Mouse (Mus musculus) embryonic facial prominence, embryonic 12.5 days (tissue): Measurements from ENCODE around the gene Deaf1. TPM values are rescaled to one million over a fixed set of nuclear protein-coding genes. Genes with fewer than 3 reads are reported as not detected.

Experiments used
- ATAC-seq: fragments of 200-750 bp; cut with Nextera tagmentation; 2 replicates; pipeline ENCODE4 v1.8.0; 2017; ENCODE audit not compliant: insufficient number of reproducible peaks, insufficient read depth, low FRiP score, low TSS enrichment
- H3K27ac ChIP-seq: fragments of 300-500 bp; sonication (generic); 2 replicates; pipeline ENCODE4 v1.5.1; 2016; ENCODE audit warnings: mild to moderate bottlenecking
- H3K27me3 ChIP-seq: fragments of 300-500 bp; sonication (generic); 2 replicates; pipeline ENCODE4 v1.6.1; 2016; ENCODE audit warnings: mild to moderate bottlenecking, moderate library complexity
- H3K36me3 ChIP-seq: fragments of 300-500 bp; sonication (generic); 2 replicates; pipeline ENCODE4 v1.6.1; 2016; ENCODE audit warnings: mild to moderate bottlenecking
- H3K4me1 ChIP-seq: fragments of 300-500 bp; sonication (generic); 2 replicates; pipeline ENCODE4 v1.6.1; 2016
- H3K4me2 ChIP-seq: fragments of 300-500 bp; sonication (generic); replicated peaks from 2 replicates; pipeline ENCODE4 v1.6.1; 2016; ENCODE audit warnings: mild to moderate bottlenecking, moderate library complexity
- H3K4me3 ChIP-seq: fragments of 300-500 bp; sonication (generic); 2 replicates; pipeline ENCODE4 v1.5.1; 2016; ENCODE audit warnings: mild to moderate bottlenecking
- H3K9ac ChIP-seq: fragments of 300-500 bp; sonication (generic); 2 replicates; pipeline ENCODE4 v1.6.1; 2016; ENCODE audit warnings: mild to moderate bottlenecking, moderate library complexity
- H3K9me3 ChIP-seq: fragments of 300-500 bp; sonication (generic); 2 replicates; pipeline ENCODE4 v1.6.1; 2016; ENCODE audit warnings: mild to moderate bottlenecking, moderate library complexity
- WGBS: fragments of 180-500 bp; shearing (Covaris S2); methylation state at CpG from one replicate; pipeline ENCODE4 v1.1.7; 2016; 5-methylcytosine and 5-hydroxymethylcytosine counted together
- polyA plus RNA-seq: library from polyadenylated mRNA; unstranded; fragments of >200 nt; fragmentation: Nextera tagmentation; extraction: Ambion mirVana; gene quantifications from 2 replicates; pipeline ENCODE4 v1.2.1, GENCODE M21; 2016

Gene Deaf1
- polyA plus RNA-seq, 1 experiment from 2014 or later: 75.4 TPM

DNA sequence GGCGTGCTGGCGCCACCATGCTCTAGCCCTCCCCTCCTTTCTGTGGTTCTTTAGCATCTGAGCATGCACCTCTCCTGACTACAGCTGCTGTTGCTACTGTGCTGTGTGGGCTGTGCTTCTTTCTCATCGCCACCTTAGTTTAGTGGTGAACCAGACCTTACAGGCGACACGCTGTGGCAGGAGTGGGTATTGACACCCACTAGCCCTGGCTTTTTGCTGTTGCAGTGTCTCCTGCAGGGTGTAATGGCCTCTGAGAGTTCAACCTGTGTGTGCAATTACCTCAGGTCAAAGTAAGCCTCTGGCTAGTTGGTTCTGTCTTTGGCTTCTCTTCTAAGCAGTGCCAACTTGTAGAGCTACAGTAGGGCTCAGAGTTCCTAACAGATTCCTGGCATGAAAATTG is 11.5 kb downstream of the Deaf1 start:
- no peaks in the 10 kb centered on the region for H3K27me3 ChIP-seq
- no peaks in the 10 kb centered on the region for H3K9me3 ChIP-seq
- H3K36me3 ChIP-seq: peaks cover 87% of the 10 kb centered on the region
- no peak overlapping the region for H3K4me3 ChIP-seq
- no peaks in the 10 kb centered on the region for H3K4me1 ChIP-seq
- no peak overlapping the region for H3K27ac ChIP-seq
- 79% methylated on average over 5 of the region's 5 CpGs for WGBS
- H3K4me2 ChIP-seq: no peak overlapping the region
- no peak overlapping the region for H3K9ac ChIP-seq
- no peak for ATAC-seq

DNA sequence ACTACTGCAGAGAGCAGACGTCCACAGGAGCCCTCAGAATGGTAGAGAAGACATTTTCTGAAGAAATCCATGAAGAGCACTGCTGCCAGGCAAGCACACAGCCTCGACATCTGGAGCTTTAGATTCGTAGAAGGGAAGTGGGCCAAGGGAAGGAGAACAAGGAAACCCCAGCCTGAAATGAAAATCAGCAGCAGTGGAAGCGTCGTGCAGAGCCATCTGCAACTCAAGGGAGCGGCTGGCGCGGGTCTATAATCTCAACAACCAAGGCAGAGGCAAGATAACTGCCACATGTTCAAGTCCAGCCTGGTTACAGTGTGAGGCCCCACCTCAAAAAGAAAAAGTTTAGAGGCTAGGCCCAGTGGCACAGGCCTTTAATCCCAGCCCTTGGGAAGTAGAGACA is 12.4 kb downstream of the Deaf1 start:
- Histone ChIP-seq H3K9ac (no peak overlapping the region), H3K27me3 (no peaks in the 10 kb centered on the region), H3K9me3 (no peaks in the 10 kb centered on the region), H3K4me2 (no peak overlapping the region), H3K27ac (no peak overlapping the region), H3K36me3 (peaks cover 87% of the 10 kb centered on the region), H3K4me1 (no peaks in the 10 kb centered on the region), H3K4me3 (no peak overlapping the region)
- ATAC-seq: no peak
- 88% methylated on average over 8 of the region's 8 CpGs for WGBS

DNA sequence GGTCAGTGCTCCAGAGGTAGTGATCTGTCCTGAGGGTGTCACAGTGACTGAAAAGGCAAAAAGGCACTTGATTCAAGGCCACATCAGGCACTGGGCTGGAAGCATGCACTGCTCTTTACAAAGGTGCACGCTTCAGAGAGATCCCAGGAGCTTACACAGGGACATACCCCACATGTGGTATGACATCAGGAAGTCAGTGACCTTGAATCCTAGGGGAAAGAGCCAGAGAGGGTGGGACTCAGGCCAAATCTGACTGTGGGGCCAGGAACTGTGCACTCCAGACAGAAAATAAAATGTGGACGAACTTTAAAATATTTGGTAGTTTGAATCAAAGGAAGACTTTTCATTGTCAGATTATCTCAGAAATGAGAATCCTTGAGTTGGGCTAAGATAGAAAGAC is 13.1 kb downstream of the Deaf1 start:
- H3K4me2 ChIP-seq: no peak overlapping the region
- H3K9me3 ChIP-seq: no peaks in the 10 kb centered on the region
- H3K9ac ChIP-seq: no peak overlapping the region
- peaks cover 90% of the 10 kb centered on the region for H3K36me3 ChIP-seq
- H3K27me3 ChIP-seq: no peaks in the 10 kb centered on the region
- no peak overlapping the region for H3K4me3 ChIP-seq
- H3K27ac ChIP-seq: no peak overlapping the region
- H3K4me1 ChIP-seq: no peaks in the 10 kb centered on the region
- no peak for ATAC-seq
- 92% methylated on average over 2 of the region's 2 CpGs for WGBS

DNA sequence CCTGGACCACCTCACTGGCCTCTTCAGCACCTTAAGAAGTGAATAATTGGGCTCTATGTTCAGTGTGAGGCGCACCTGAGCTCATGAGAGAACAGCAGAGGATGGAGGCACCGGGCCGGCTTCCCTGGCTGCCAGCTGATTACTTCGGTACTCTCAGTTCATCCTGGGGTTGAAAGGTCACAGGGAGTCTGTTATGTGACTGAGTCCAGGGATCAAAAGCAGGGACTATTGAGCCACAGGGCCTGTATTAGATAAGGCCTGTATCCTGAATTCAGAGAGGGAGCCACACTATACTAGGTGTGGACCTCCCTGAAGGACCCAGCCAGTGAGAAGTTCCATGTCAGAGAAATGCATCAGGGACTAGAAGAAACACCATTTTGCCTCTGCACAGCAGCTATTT is 23.0 kb downstream of the Deaf1 start:
- Histone ChIP-seq H3K4me3 (no peak overlapping the region), H3K4me2 (no peak overlapping the region), H3K4me1 (no peaks in the 10 kb centered on the region), H3K9ac (no peak overlapping the region), H3K27ac (no peak overlapping the region), H3K36me3 (peaks cover 91% of the 10 kb centered on the region), H3K27me3 (no peaks in the 10 kb centered on the region), H3K9me3 (no peaks in the 10 kb centered on the region)
- no peak for ATAC-seq
- WGBS: 87% methylated on average over 4 of the region's 4 CpGs

DNA sequence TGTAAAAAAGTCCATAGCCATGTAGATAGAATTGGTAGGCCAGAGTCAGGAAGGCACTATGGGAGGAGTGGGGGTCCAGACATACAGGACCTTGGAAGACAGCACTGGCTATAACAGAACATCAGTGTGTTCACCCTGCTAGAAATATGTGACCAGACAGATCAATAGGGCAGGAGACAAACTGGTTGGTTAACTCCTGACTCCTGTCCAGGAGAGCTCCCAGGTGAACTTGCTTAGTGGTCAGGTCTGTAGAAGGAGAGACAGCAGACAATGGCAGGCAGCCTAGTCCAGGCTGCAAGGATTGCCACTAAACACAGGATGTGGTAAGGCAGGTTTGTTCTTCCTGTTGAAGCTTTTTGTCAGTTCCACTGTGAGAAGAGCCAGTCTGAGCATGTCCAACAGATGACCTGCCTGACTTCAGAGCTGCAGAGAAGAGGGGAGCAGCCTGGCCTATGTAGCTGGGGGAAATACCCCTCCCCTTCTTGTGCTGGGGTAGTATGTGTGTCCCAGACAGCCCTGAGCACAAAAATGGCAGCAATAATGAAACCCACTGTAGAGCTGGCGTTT is 24.7 kb downstream of the Deaf1 start:
- peaks cover 87% of the 10 kb centered on the region for H3K36me3 ChIP-seq
- H3K27me3 ChIP-seq: no peaks in the 10 kb centered on the region
- no peaks in the 10 kb centered on the region for H3K9me3 ChIP-seq
- ATAC-seq: no peak
- no peak overlapping the region for H3K4me3 ChIP-seq
- no peak overlapping the region for H3K27ac ChIP-seq
- H3K9ac ChIP-seq: no peak overlapping the region
- no peak overlapping the region for H3K4me2 ChIP-seq
- WGBS: 65% methylated on average over 1 of the region's 1 CpGs
- H3K4me1 ChIP-seq: no peaks in the 10 kb centered on the region

DNA sequence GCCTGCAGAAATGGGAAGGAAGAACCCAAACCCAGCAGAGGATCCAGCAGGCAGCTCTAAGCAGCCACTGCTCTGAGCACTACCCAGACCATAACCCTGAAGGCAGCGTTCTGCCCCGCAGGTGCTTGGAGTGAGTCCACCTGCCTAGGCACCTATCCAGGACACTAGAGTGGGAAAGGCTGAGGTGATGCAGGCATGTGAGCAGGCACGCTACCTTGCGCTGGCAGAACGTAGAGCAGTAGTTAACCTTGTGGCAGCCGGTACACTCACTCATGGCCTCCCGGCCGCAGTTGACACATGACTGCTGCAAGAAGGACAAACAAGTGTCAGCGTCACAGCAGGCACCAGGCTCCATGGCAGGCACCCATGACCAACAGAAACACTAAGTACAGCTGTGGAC is 26.1 kb downstream of the Deaf1 start:
- H3K4me1 ChIP-seq: no peaks in the 10 kb centered on the region
- peaks cover 83% of the 10 kb centered on the region for H3K36me3 ChIP-seq
- no peak overlapping the region for H3K9ac ChIP-seq
- H3K4me2 ChIP-seq: no peak overlapping the region
- H3K27ac ChIP-seq: no peak overlapping the region
- H3K9me3 ChIP-seq: no peaks in the 10 kb centered on the region
- no peaks in the 10 kb centered on the region for H3K27me3 ChIP-seq
- no peak for ATAC-seq
- no peak overlapping the region for H3K4me3 ChIP-seq
- 94% methylated on average over 9 of the region's 9 CpGs for WGBS

DNA sequence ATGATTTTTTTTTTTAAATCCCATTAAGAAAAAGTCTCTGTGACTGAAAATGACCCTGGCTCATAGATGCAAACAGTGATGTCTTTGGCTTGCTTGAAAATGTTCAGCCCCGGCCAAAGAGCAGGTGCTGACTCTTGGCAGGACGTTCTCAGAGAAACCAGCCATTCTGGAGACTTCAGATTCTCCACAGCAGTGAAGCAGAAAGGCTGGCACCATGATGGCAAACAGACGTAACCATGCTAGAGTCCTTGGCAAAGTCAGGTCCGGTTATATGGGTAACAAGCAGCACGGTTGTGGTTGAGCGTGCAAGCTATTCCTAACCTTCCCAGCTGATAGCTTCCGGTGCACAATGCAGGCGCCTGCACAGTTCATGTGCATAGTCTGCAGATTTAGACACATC is 28.3 kb downstream of the Deaf1 start:
- Histone ChIP-seq H3K36me3 (peaks cover 61% of the 10 kb centered on the region), H3K4me2 (no peak overlapping the region), H3K27ac (no peak overlapping the region), H3K4me3 (no peak overlapping the region), H3K27me3 (peaks cover 20% of the 10 kb centered on the region), H3K9ac (no peak overlapping the region), H3K4me1 (peaks cover 8% of the 10 kb centered on the region), H3K9me3 (no peaks in the 10 kb centered on the region)
- 95% methylated on average over 8 of the region's 8 CpGs for WGBS
- ATAC-seq: no peak

DNA sequence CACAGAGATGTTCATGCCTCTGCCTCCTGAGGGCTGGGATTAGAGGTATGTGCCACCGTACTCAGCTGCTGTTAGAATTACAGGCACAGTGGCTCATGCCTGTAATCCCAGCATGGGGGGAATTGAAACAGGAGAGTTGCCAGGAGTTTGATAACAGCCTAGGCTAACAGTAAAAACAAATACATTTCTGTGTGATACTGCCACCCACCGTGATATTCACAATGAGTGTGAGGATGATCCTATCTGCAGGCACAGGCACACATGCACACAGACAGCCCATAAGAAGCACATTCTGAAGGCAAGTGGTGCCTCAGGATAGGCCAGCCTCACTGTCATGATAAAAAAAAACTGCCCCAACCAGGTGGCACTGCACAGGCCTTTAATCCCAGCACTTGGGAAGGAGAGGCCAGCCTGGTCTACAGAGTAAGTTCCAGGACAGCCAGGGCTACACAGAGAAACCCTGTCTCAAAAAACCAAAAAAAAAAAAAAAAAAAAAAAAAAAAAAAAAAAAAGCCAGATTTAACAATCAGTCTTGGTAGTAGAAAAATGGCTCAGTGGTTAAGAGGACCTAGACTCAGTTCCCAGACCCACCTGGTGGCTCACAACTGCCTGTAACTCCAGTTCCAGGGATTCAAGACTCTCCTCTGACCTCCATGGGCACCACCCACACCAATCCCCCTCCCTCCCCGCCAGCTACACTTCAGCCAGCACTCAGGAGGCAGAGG is 29.4 kb downstream of the Deaf1 start:
- Histone ChIP-seq H3K27ac (no peak overlapping the region), H3K27me3 (peaks cover 31% of the 10 kb centered on the region), H3K4me1 (peaks cover 19% of the 10 kb centered on the region), H3K36me3 (peaks cover 52% of the 10 kb centered on the region), H3K4me2 (no peak overlapping the region), H3K9ac (no peak overlapping the region), H3K9me3 (no peaks in the 10 kb centered on the region), H3K4me3 (no peak overlapping the region)
- ATAC-seq: no peak
- whole genome bisulfite sequencing: 87% methylated on average over 3 of the region's 3 CpGs

DNA sequence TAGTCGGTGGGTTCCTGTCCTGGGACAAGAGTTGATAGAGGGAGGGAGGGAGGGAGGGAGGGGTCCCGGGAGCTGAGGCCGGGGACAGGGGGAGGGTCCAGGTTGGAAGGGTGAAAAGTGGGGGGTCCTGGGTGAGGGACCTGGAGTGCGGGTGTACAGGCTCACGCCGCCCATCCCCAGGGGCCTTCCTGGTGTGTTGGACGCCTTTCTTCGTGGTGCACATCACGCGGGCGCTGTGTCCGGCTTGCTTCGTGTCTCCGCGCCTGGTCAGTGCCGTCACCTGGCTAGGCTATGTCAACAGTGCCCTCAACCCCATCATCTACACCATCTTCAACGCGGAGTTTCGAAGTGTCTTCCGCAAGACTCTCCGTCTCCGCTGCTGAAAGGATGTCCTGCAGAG is 33.0 kb downstream of the Deaf1 start:
- Histone ChIP-seq H3K4me1 (peaks cover 30% of the 10 kb centered on the region), H3K36me3 (0 out of 2 replicates have a peak, but pooled peaks cover 19% of the 10 kb centered on the region), H3K27me3 (peaks cover 57% of the 10 kb centered on the region), H3K9me3 (no peaks in the 10 kb centered on the region), H3K4me2 (peak overlapping the region; percentile 96), H3K27ac (no peak overlapping the region), H3K9ac (peak overlapping the region; percentile 59; the same call in 1 of the 2 replicates), H3K4me3 (peak overlapping the region; percentile 42)
- WGBS: 8% methylated on average over 21 of the region's 22 CpGs
- no peak for ATAC-seq

DNA sequence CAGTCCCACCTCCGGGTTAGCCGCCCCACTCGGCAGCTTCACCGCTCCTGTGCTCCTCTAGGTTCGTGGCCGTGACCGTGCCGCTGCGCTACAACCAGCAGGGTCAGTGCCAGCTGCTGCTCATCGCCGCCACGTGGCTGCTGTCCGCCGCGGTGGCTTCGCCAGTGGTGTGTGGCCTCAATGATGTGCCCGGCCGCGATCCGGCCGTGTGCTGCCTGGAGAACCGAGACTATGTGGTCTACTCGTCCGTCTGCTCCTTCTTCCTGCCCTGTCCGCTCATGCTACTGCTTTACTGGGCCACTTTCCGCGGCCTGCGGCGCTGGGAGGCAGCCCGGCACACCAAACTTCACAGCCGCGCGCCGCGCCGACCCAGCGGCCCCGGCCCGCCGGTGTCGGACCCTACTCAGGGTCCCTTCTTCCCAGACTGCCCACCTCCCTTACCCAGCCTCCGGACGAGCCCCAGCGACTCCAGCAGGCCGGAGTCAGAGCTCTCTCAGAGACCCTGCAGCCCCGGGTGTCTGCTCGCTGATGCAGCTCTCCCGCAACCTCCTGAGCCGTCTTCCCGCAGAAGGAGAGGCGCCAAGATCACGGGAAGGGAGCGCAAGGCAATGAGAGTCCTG is 33.5 kb downstream of the Deaf1 start:
- Histone ChIP-seq H3K4me2 (peak overlapping the region; percentile 96), H3K27me3 (peaks cover 57% of the 10 kb centered on the region), H3K9me3 (no peaks in the 10 kb centered on the region), H3K4me3 (peak overlapping the region; percentile 42), H3K4me1 (peaks cover 30% of the 10 kb centered on the region), H3K27ac (no peak overlapping the region), H3K36me3 (0 out of 2 replicates have a peak, but pooled peaks cover 15% of the 10 kb centered on the region), H3K9ac (peak overlapping the region; percentile 59)
- ATAC-seq: no peak
- under 1% methylated on average over 53 of the region's 53 CpGs for WGBS

DNA sequence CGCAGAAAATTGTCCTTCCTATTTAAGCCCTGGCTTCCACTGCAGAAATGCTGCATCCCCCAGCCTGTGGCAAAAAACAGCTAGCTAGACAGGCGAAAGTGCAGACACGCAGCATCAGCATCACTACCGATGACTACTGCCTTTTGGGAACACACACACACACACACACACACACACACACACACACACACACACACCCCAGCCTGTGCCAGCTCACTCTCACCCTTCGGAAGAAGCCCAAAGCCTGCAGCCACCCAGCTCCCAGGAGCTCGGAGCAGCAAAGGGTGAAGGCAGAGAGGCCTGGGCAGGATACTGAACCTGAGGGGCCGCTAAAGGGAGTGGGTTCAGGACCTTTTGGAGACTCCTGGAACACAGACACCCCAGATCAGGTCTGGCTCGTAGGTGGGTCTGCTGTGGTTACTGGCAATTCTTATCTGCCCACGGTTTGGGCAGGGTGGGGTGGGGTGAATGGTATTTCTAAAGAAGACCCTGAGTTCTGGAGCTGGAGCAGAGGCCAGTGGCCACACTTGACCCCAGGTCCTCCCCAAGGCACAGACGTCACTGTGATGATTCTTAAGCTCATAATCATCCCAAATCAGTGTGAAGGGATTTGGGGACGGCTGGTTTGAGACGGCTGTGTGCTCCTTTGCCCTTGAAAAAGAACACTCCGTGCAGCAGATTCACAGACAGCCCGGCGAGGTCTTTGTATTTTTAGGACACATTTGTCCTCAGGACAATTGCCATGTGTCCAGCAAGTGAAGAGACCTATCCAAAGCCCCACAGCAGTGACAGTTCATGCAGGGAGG is 34.7 kb downstream of the Deaf1 start:
- H3K4me2 ChIP-seq: peak overlapping the region; percentile 96
- H3K27me3 ChIP-seq: peaks cover 57% of the 10 kb centered on the region
- H3K4me1 ChIP-seq: peaks cover 30% of the 10 kb centered on the region
- 26% methylated on average over 15 of the region's 15 CpGs for WGBS
- ATAC-seq: no peak
- H3K27ac ChIP-seq: no peak overlapping the region
- no peaks in the 10 kb centered on the region for H3K9me3 ChIP-seq
- H3K36me3 ChIP-seq: 0 out of 2 replicates have a peak, but pooled peaks cover 9% of the 10 kb centered on the region
- H3K9ac ChIP-seq: peak overlapping the region; percentile 65; the same call in 1 of the 2 replicates
- H3K4me3 ChIP-seq: peak overlapping the region; percentile 54
